Mouse (Mus musculus) embryonic fibroblast, embryonic 13.5 days (primary cell): ENCODE data around the gene L3mbtl2. TPM values are rescaled to one million over a fixed set of nuclear protein-coding genes. Genes with fewer than 3 reads are reported as not detected.

Experiments
- H3K27ac ChIP-seq: 2 replicates; pipeline ENCODE4 v1.5.1; 2012; ENCODE audit warnings: low read length, control low read depth, inconsistent platforms; ENCODE audit not compliant: insufficient read depth
- H3K4me1 ChIP-seq: 2 replicates; pipeline ENCODE4 v1.6.1; 2011; ENCODE audit warnings: low read length; ENCODE audit not compliant: control insufficient read depth, insufficient read depth
- H3K4me3 ChIP-seq: 2 replicates; pipeline ENCODE4 v1.5.1; 2011; ENCODE audit warnings: mild to moderate bottlenecking, control low read depth, low read length; ENCODE audit not compliant: insufficient read depth
- CTCF ChIP-seq: IDR thresholded peaks from 2 replicates; pipeline ENCODE4 v1.5.1; 2011; ENCODE audit warnings: mild to moderate bottlenecking, control low read depth, low read length, moderate library complexity, borderline replicate concordance; ENCODE audit not compliant: insufficient read depth
- POLR2A ChIP-seq: IDR thresholded peaks from 2 replicates; pipeline ENCODE4 v1.6.1; 2011; ENCODE audit warnings: low read depth, mild to moderate bottlenecking, control low read depth, low read length, moderate library complexity
- polyA plus RNA-seq: library from polyadenylated mRNA; stranded (reverse); fragments of >200 nt; gene quantifications from 2 replicates; pipeline ENCODE4 v1.2.4, GENCODE M21; 2011; ENCODE audit warnings: low read depth; ENCODE audit not compliant: missing spikeins, insufficient read length

L3mbtl2 gene
- 7.8 and 9.5 TPM in 2 replicates for polyA plus RNA-seq

- H3K27ac ChIP-seq, result no peak within 1 kb of the TSS
These were observed at the start of gene L3mbtl2 for GRCm38 (mm10) chr15:81663697-81664561. Gene L3mbtl2, plus strand, starts transcription at chr15:81663889.

GRCm38 (mm10) chr15:81649516-81650455 lies 13.9 kb upstream of the L3mbtl2 start:
- no peak overlapping the region for H3K27ac ChIP-seq
- no peak for TF ChIP-seq POLR2A
- no peak for TF ChIP-seq CTCF
- no peaks in the 10 kb centered on the region for H3K4me1 ChIP-seq
- no peak overlapping the region for H3K4me3 ChIP-seq

More at GRCm38 (mm10) chr15:81663697-81664561, at the start of gene L3mbtl2:
- peak; percentile 57; the same call in 1 of the 2 replicates for TF ChIP-seq POLR2A
- no peak for TF ChIP-seq CTCF
- peak within 1 kb of the TSS; percentile 87 for H3K4me3 ChIP-seq
- no peaks in the 10 kb centered on the region for H3K4me1 ChIP-seq

DNA sequence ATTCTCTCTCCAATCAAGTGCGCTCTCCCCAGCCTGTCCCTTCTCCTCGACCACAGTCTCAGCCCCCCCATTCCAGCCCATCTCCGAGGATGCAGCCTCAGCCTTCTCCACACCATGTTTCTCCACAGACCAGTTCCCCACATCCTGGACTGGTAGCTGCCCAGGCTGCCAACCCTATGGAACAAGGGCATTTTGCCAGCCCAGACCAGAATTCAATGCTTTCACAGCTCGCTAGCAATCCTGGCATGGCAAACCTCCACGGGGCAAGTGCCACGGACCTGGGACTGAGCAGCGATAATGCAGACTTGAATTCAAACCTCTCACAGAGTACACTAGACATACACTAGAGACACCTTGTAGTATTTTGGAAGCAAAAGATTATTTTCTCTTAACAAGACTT lies 13.1 kb upstream of the L3mbtl2 start:
- Histone ChIP-seq H3K27ac (no peak overlapping the region), H3K4me1 (no peaks in the 10 kb centered on the region), H3K4me3 (no peak overlapping the region)
- TF ChIP-seq POLR2A (no peak), CTCF (no peak)

- Histone ChIP-seq H3K4me3 (no peak overlapping the region), H3K27ac (no peak overlapping the region), H3K4me1 (no peaks in the 10 kb centered on the region)
- no peak for TF ChIP-seq CTCF
- no peak for TF ChIP-seq POLR2A
These were observed 2.0 kb upstream of the L3mbtl2 start for GRCm38 (mm10) chr15:81661701-81662100.

- Histone ChIP-seq H3K4me3 (no peak overlapping the region), H3K4me1 (no peaks in the 10 kb centered on the region), H3K27ac (no peak overlapping the region)
- TF ChIP-seq POLR2A (no peak), CTCF (no peak)
These were observed 408 bp upstream of the L3mbtl2 start for GRCm38 (mm10) chr15:81663281-81663680.

GRCm38 (mm10) chr15:81666957-81667356 lies 3.3 kb downstream of the L3mbtl2 start:
- H3K27ac ChIP-seq, result no peak overlapping the region
- H3K4me1 ChIP-seq, result no peaks in the 10 kb centered on the region
- no peak overlapping the region for H3K4me3 ChIP-seq
- no peak for TF ChIP-seq CTCF
- TF ChIP-seq POLR2A, result no peak

DNA sequence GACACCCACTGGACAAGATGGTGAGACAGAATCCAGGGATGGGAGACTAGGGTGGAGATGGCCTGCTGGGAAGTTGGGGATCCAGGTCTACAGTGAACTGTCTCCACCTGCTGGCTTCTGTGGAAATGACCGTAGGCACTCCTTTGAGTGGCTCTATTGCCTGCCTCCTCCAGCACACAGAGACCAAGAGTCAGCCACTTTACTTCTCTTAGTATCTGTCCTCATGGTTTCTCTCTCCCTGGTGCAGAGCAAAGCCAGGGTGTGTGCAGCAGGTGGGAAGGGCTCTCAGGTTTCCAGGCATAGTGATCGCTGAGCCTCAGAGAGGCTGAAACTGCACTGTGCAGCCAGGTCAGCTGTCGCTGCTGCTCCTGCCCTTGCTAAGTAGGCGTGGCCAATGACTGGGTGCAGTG lies 6.5 kb downstream of the L3mbtl2 start:
- H3K4me1 ChIP-seq, result no peaks in the 10 kb centered on the region
- no peak overlapping the region for H3K27ac ChIP-seq
- no peak overlapping the region for H3K4me3 ChIP-seq
- TF ChIP-seq CTCF, result peak; percentile 51; the same call in 1 of the 2 replicates
- no peak for TF ChIP-seq POLR2A

- H3K4me1 ChIP-seq, result no peaks in the 10 kb centered on the region
- no peak overlapping the region for H3K4me3 ChIP-seq
- TF ChIP-seq POLR2A, result no peak
- H3K27ac ChIP-seq, result no peak overlapping the region
These were observed 12.9 kb downstream of the L3mbtl2 start for GRCm38 (mm10) chr15:81676637-81677036.

DNA sequence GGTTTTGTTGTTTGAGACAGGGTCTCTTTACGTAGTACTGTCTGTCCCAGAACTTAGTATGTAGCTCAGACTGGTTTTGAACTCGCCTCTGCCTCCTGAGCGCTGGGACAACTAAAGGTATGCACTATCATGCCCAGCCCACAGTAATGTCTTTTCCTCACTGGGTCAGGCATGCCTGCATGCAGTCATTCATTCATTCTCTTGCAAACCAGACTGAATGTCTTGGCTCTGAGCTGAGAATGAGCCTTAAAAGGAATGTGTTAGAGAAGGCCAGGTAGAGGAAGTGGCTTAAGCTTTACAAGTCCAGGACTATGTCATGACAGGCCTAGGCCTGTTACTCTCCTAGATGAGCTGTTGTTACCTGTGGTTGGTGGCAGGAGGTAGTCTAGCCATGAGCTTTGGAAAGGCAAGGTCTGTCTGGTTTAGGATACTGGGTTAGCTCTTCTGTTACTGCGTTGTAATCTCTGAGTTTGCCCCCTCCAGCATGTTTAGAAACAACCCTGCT lies 16.7 kb downstream of the L3mbtl2 start:
- Histone ChIP-seq H3K27ac (no peak overlapping the region), H3K4me1 (no peaks in the 10 kb centered on the region), H3K4me3 (no peak overlapping the region)
- TF ChIP-seq CTCF, result no peak
- TF ChIP-seq POLR2A, result no peak
